Mouse (Mus musculus) intestine, embryonic 14.5 days (tissue): ENCODE data around the gene Plekha6. TPM values are rescaled to one million over a fixed set of nuclear protein-coding genes. Genes with fewer than 3 reads are reported as not detected.

Experiments used
- ATAC-seq: fragments of 200-750 bp; cut with Nextera tagmentation; replicated peaks from 2 replicates; pipeline ENCODE4 v1.8.0; 2017; ENCODE audit warnings: low read depth, moderate number of reproducible peaks, moderate TSS enrichment, moderate library complexity; ENCODE audit not compliant: low FRiP score, low TSS enrichment
- DNase-seq: peaks from one replicate; pipeline ENCODE4 v3.0.0-alpha.2; 2018; ENCODE audit warnings: low spot score
- H3K27ac ChIP-seq: fragments of 300-500 bp; sonication (generic); 2 replicates; pipeline ENCODE4 v1.5.1; 2014; ENCODE audit warnings: low read depth, mild to moderate bottlenecking, control low read depth
- H3K27me3 ChIP-seq: fragments of 300-500 bp; sonication (generic); replicated peaks from 2 replicates; pipeline ENCODE4 v1.6.1; 2014; ENCODE audit warnings: low read length, control low read depth; ENCODE audit not compliant: control insufficient read depth, insufficient read depth
- H3K36me3 ChIP-seq: fragments of 300-500 bp; sonication (generic); 2 replicates; pipeline ENCODE4 v1.6.1; 2014; ENCODE audit warnings: low read length, control low read depth; ENCODE audit not compliant: control insufficient read depth, insufficient read depth
- H3K4me1 ChIP-seq: fragments of 300-500 bp; sonication (generic); replicated peaks from 2 replicates; pipeline ENCODE4 v1.6.1; 2014; ENCODE audit warnings: low read length, control low read depth, mixed read lengths; ENCODE audit not compliant: control insufficient read depth, insufficient read depth
- H3K4me2 ChIP-seq: fragments of 300-500 bp; sonication (generic); 2 replicates; pipeline ENCODE4 v1.6.1; 2014; ENCODE audit warnings: low read length
- H3K4me3 ChIP-seq: fragments of 300-500 bp; sonication (generic); 2 replicates; pipeline ENCODE4 v1.5.1; 2014; ENCODE audit warnings: low read depth, low read length, control low read depth, mixed read lengths
- H3K9ac ChIP-seq: fragments of 300-500 bp; sonication (generic); 2 replicates; pipeline ENCODE4 v1.6.1; 2014; ENCODE audit warnings: mild to moderate bottlenecking, low read length
- H3K9me3 ChIP-seq: fragments of 300-500 bp; sonication (generic); 2 replicates; pipeline ENCODE4 v1.6.1; 2016; ENCODE audit warnings: low read length, control low read depth; ENCODE audit not compliant: control insufficient read depth
- WGBS: fragments of 180-500 bp; shearing (Covaris S2); extraction: QIAGEN DNeasy Blood & Tissue Kit; methylation state at CpG from one replicate; pipeline ENCODE4 v1.1.7; 2014; 5-methylcytosine and 5-hydroxymethylcytosine counted together
- polyA plus RNA-seq: library from polyadenylated mRNA; unstranded; fragments of >200 nt; fragmentation: Nextera tagmentation; extraction: Ambion mirVana; gene quantifications from 2 replicates; pipeline ENCODE4 v1.2.1, GENCODE M21; 2014

Plekha6 gene
- polyA plus RNA-seq, 1 experiment from 2014 or later, result 15.9 TPM

GRCm38 (mm10) chr1:133201499-133201898 lies 37.5 kb downstream of the Plekha6 start:
- Histone ChIP-seq H3K9me3 (no peaks in the 10 kb centered on the region), H3K36me3 (no peaks in the 10 kb centered on the region), H3K27ac (no peak overlapping the region), H3K4me2 (no peak overlapping the region), H3K27me3 (no peaks in the 10 kb centered on the region), H3K4me3 (no peak overlapping the region), H3K9ac (no peak overlapping the region), H3K4me1 (peaks cover 20% of the 10 kb centered on the region)
- ATAC-seq (no peak), DNase-seq (no peak)
- WGBS, result 30% methylated on average over 4 of the region's 4 CpGs

GRCm38 (mm10) chr1:133203701-133204100 lies 39.7 kb downstream of the Plekha6 start:
- Histone ChIP-seq H3K4me1 (peaks cover 18% of the 10 kb centered on the region), H3K27me3 (no peaks in the 10 kb centered on the region), H3K36me3 (no peaks in the 10 kb centered on the region), H3K4me3 (no peak overlapping the region), H3K4me2 (no peak overlapping the region), H3K9me3 (no peaks in the 10 kb centered on the region), H3K27ac (no peak overlapping the region), H3K9ac (no peak overlapping the region)
- 59% methylated on average over 2 of the region's 2 CpGs for WGBS
- ATAC-seq (no peak), DNase-seq (no peak)

- Histone ChIP-seq H3K4me3 (no peak overlapping the region), H3K9me3 (no peaks in the 10 kb centered on the region), H3K27me3 (no peaks in the 10 kb centered on the region), H3K4me2 (no peak overlapping the region), H3K9ac (no peak overlapping the region), H3K27ac (peak overlapping the region; percentile 44; the same call in 1 of the 2 replicates), H3K4me1 (peaks cover 18% of the 10 kb centered on the region), H3K36me3 (no peaks in the 10 kb centered on the region)
- 0 out of 2 replicates have a peak, but pooled peaks have one; percentile 24 for ATAC-seq
- WGBS, result 66% methylated on average over 11 of the region's 11 CpGs
- DNase-seq, result no peak
These were observed 40.4 kb downstream of the Plekha6 start for GRCm38 (mm10) chr1:133204341-133204849.

GRCm38 (mm10) chr1:133204985-133205384 lies 41.0 kb downstream of the Plekha6 start:
- peaks cover 24% of the 10 kb centered on the region for H3K4me1 ChIP-seq
- no peaks in the 10 kb centered on the region for H3K27me3 ChIP-seq
- H3K36me3 ChIP-seq, result no peaks in the 10 kb centered on the region
- H3K9me3 ChIP-seq, result no peaks in the 10 kb centered on the region
- peak overlapping the region; percentile 44; the same call in 1 of the 2 replicates for H3K27ac ChIP-seq
- no peak overlapping the region for H3K4me2 ChIP-seq
- 58% methylated on average over 10 of the region's 10 CpGs for WGBS
- no peak for DNase-seq
- 0 out of 2 replicates have a peak, but pooled peaks have one; percentile 34 for ATAC-seq
- no peak overlapping the region for H3K4me3 ChIP-seq
- H3K9ac ChIP-seq, result no peak overlapping the region

GRCm38 (mm10) chr1:133208086-133208815 lies 44.2 kb downstream of the Plekha6 start:
- 81% methylated on average over 10 of the region's 11 CpGs for WGBS
- DNase-seq, result no peak
- no peak overlapping the region for H3K27ac ChIP-seq
- no peak overlapping the region for H3K9ac ChIP-seq
- H3K4me1 ChIP-seq, result peaks cover 16% of the 10 kb centered on the region; the same call in 1 of the 2 replicates
- no peaks in the 10 kb centered on the region for H3K27me3 ChIP-seq
- ATAC-seq, result no peak
- no peaks in the 10 kb centered on the region for H3K9me3 ChIP-seq
- no peak overlapping the region for H3K4me3 ChIP-seq
- no peaks in the 10 kb centered on the region for H3K36me3 ChIP-seq
- H3K4me2 ChIP-seq, result no peak overlapping the region

- H3K27ac ChIP-seq, result no peak overlapping the region
- H3K9me3 ChIP-seq, result no peaks in the 10 kb centered on the region
- ATAC-seq (no peak), DNase-seq (no peak)
- no peaks in the 10 kb centered on the region for H3K27me3 ChIP-seq
- H3K4me1 ChIP-seq, result peaks cover 13% of the 10 kb centered on the region; the same call in 1 of the 2 replicates
- 89% methylated on average over 11 of the region's 11 CpGs for WGBS
- H3K4me3 ChIP-seq, result no peak overlapping the region
- H3K4me2 ChIP-seq, result no peak overlapping the region
- H3K9ac ChIP-seq, result no peak overlapping the region
- no peaks in the 10 kb centered on the region for H3K36me3 ChIP-seq
These were observed 45.0 kb downstream of the Plekha6 start for GRCm38 (mm10) chr1:133209036-133209435.

- peaks cover 12% of the 10 kb centered on the region; the same call in 1 of the 2 replicates for H3K4me1 ChIP-seq
- ATAC-seq (no peak), DNase-seq (no peak)
- H3K27me3 ChIP-seq, result no peaks in the 10 kb centered on the region
- 42% methylated on average over 7 of the region's 7 CpGs for WGBS
- no peak overlapping the region for H3K27ac ChIP-seq
- H3K36me3 ChIP-seq, result no peaks in the 10 kb centered on the region
- H3K4me2 ChIP-seq, result 0 out of 2 replicates have a peak overlapping the region, but pooled peaks have one; percentile 3
- no peak overlapping the region for H3K4me3 ChIP-seq
- H3K9me3 ChIP-seq, result no peaks in the 10 kb centered on the region
- H3K9ac ChIP-seq, result no peak overlapping the region
These were observed 45.5 kb downstream of the Plekha6 start for GRCm38 (mm10) chr1:133209482-133209881.

GRCm38 (mm10) chr1:133209901-133210516 lies 46.0 kb downstream of the Plekha6 start:
- H3K4me2 ChIP-seq, result 0 out of 2 replicates have a peak overlapping the region, but pooled peaks have one; percentile 3
- no peak overlapping the region for H3K27ac ChIP-seq
- 28% methylated on average over 17 of the region's 17 CpGs for WGBS
- peaks cover 12% of the 10 kb centered on the region; the same call in 1 of the 2 replicates for H3K4me1 ChIP-seq
- DNase-seq (no peak), ATAC-seq (0 out of 2 replicates have a peak, but pooled peaks have one; percentile 10)
- H3K9ac ChIP-seq, result no peak overlapping the region
- H3K4me3 ChIP-seq, result no peak overlapping the region
- H3K27me3 ChIP-seq, result no peaks in the 10 kb centered on the region
- H3K9me3 ChIP-seq, result no peaks in the 10 kb centered on the region
- H3K36me3 ChIP-seq, result no peaks in the 10 kb centered on the region
